Mouse (Mus musculus): Measurements from ENCODE around the gene Rnf145. TPM values are rescaled to one million over a fixed set of nuclear protein-coding genes. Genes with fewer than 3 reads are reported as not detected.

Gene Rnf145
- total RNA-seq, 2 experiments from 2014 or later, result 106 to 109 TPM

- no peak for DNase-seq (ENCODE audit: low spot score in 2 of 2)
- intact Hi-C loops (cut with DNase I), result no loop called here
Measured at GRCm38 (mm10) chr11:44504146-44504545, 14.6 kb upstream of the Rnf145 start.

GRCm38 (mm10) chr11:44504761-44505160 lies 14.0 kb upstream of the Rnf145 start:
- intact Hi-C loops (cut with DNase I), result no loop called here
- DNase-seq (ENCODE audit: low spot score in 2 of 2), result no peak

- intact Hi-C loops (cut with DNase I), result no loop called here
- no peak for DNase-seq (ENCODE audit: low spot score in 2 of 2)
Measured at GRCm38 (mm10) chr11:44508876-44509275, 9.9 kb upstream of the Rnf145 start.

- intact Hi-C loops (cut with DNase I), result no loop called here
- DNase-seq (ENCODE audit: low spot score in 2 of 2), result no peak
Measured at GRCm38 (mm10) chr11:44509906-44510305, 8.9 kb upstream of the Rnf145 start.

GRCm38 (mm10) chr11:44510371-44510770 lies 8.4 kb upstream of the Rnf145 start:
- DNase-seq (ENCODE audit: low spot score in 2 of 2), result no peak
- intact Hi-C loops (cut with DNase I), result no loop called here

- DNase-seq (ENCODE audit: low spot score in 2 of 2), result no peak
- intact Hi-C loops (cut with DNase I), result no loop called here
Measured at GRCm38 (mm10) chr11:44512044-44513025, 6.4 kb upstream of the Rnf145 start.

- no peak for DNase-seq (ENCODE audit: low spot score in 2 of 2)
- intact Hi-C loops (cut with DNase I), result no loop called here
Measured at GRCm38 (mm10) chr11:44513026-44513422, 5.7 kb upstream of the Rnf145 start.

GRCm38 (mm10) chr11:44514666-44515065 lies 4.1 kb upstream of the Rnf145 start:
- intact Hi-C loops (cut with DNase I), result no loop called here
- no peak for DNase-seq (ENCODE audit: low spot score in 2 of 2)

GRCm38 (mm10) chr11:44516362-44516761 lies 2.4 kb upstream of the Rnf145 start:
- intact Hi-C loops (cut with DNase I), result no loop called here
- DNase-seq (ENCODE audit: low spot score in 2 of 2), result no peak

GRCm38 (mm10) chr11:44517561-44518280 lies 1.0 kb upstream of the Rnf145 start:
- intact Hi-C loops (cut with DNase I), result loop anchor here (2.0 kb wide), 1 partner anchor 47 kb away; the partner anchor contains the start of gene Ublcp1
- DNase-seq (ENCODE audit: low spot score in 2 of 2), result no peak

- DNase-seq (ENCODE audit: low spot score in 2 of 2), result peak in 1 of 2 experiments; percentile 35
- intact Hi-C loops (cut with DNase I), result loop anchor here (2.0 kb wide), 1 partner anchor 49 kb away; the partner anchor contains the start of gene Ublcp1
Measured at GRCm38 (mm10) chr11:44519096-44519949, 559 bp downstream of the Rnf145 start.

GRCm38 (mm10) chr11:44519950-44520761 lies 1.4 kb downstream of the Rnf145 start:
- intact Hi-C loops (cut with DNase I), result loop anchor here (2.0 kb wide), 1 partner anchor 49 kb away; the partner anchor contains the start of gene Ublcp1
- DNase-seq (ENCODE audit: low spot score in 2 of 2), result peak; percentile 60 to 90

- intact Hi-C loops (cut with DNase I), result no loop called here
Measured at GRCm38 (mm10) chr11:44522594-44522993, 3.8 kb downstream of the Rnf145 start.

GRCm38 (mm10) chr11:44525765-44526164 lies 7.0 kb downstream of the Rnf145 start:
- no peak for DNase-seq (ENCODE audit: low spot score in 2 of 2)
- intact Hi-C loops (cut with DNase I), result no loop called here

More at GRCm38 (mm10) chr11:44522594-44522993, 3.8 kb downstream of the Rnf145 start:
- DNase-seq (ENCODE audit: low spot score in 2 of 2), result no peak

GRCm38 (mm10) chr11:44526654-44527263 lies 8.0 kb downstream of the Rnf145 start:
- intact Hi-C loops (cut with DNase I), result no loop called here
- DNase-seq (ENCODE audit: low spot score in 2 of 2), result no peak

- intact Hi-C loops (cut with DNase I), result no loop called here
- DNase-seq (ENCODE audit: low spot score in 2 of 2), result no peak
Measured at GRCm38 (mm10) chr11:44528560-44529199, 9.9 kb downstream of the Rnf145 start.

GRCm38 (mm10) chr11:44529200-44529599 lies 10.4 kb downstream of the Rnf145 start:
- intact Hi-C loops (cut with DNase I), result no loop called here
- no peak for DNase-seq (ENCODE audit: low spot score in 2 of 2)

- intact Hi-C loops (cut with DNase I), result no loop called here
- no peak for DNase-seq (ENCODE audit: low spot score in 2 of 2)
Measured at GRCm38 (mm10) chr11:44529716-44530115, 11.0 kb downstream of the Rnf145 start.
